Mouse (Mus musculus) lung, postnatal 0 days (tissue): ENCODE measurements around the gene Zfp428.

Experiments used
- CTCF ChIP-seq: IDR thresholded peaks from 2 replicates; pipeline ENCODE4 v1.5.1; 2016; ENCODE audit warnings: antibody characterized with exemption, mild to moderate bottlenecking
- EP300 ChIP-seq: IDR thresholded peaks from 2 replicates; pipeline ENCODE4 v1.6.1; 2016; ENCODE audit warnings: antibody characterized with exemption, mild to moderate bottlenecking, control low read depth

GRCm38 (mm10) chr7:24534301-24534700 is 27.5 kb downstream of the Zfp428 start:
- no peak for TF ChIP-seq EP300
- no peak for TF ChIP-seq CTCF
